Mouse (Mus musculus) kidney, embryonic 16.5 days (tissue): ENCODE data around the gene Tmem185b. TPM values are rescaled to one million over a fixed set of nuclear protein-coding genes. Genes with fewer than 3 reads are reported as not detected.

Experiments used
- ATAC-seq: fragments of 200-750 bp; cut with Nextera tagmentation; 2 replicates; pipeline ENCODE4 v1.8.0; 2017; ENCODE audit warnings: moderate TSS enrichment; ENCODE audit not compliant: low FRiP score, low TSS enrichment
- H3K27ac ChIP-seq: fragments of 300-500 bp; sonication (generic); 2 replicates; pipeline ENCODE4 v1.5.1; 2014; ENCODE audit warnings: low read length
- H3K27me3 ChIP-seq: fragments of 300-500 bp; sonication (generic); 2 replicates; pipeline ENCODE4 v1.6.1; 2014; ENCODE audit warnings: low read length, control low read depth, mixed read lengths; ENCODE audit not compliant: insufficient read depth
- H3K36me3 ChIP-seq: fragments of 300-500 bp; sonication (generic); 2 replicates; pipeline ENCODE4 v1.6.1; 2014; ENCODE audit warnings: low read length, control low read depth, mixed read lengths; ENCODE audit not compliant: insufficient read depth
- H3K4me1 ChIP-seq: fragments of 300-500 bp; sonication (generic); 2 replicates; pipeline ENCODE4 v1.6.1; 2014; ENCODE audit warnings: low read length, control low read depth, mixed read lengths; ENCODE audit not compliant: insufficient read depth
- H3K4me2 ChIP-seq: fragments of 300-500 bp; sonication (generic); replicated peaks from 2 replicates; pipeline ENCODE4 v1.6.1; 2014; ENCODE audit warnings: low read depth, low read length
- H3K4me3 ChIP-seq: fragments of 300-500 bp; sonication (generic); 2 replicates; pipeline ENCODE4 v1.5.1; 2014; ENCODE audit warnings: mild to moderate bottlenecking, low read length
- H3K9ac ChIP-seq: fragments of 300-500 bp; sonication (generic); replicated peaks from 2 replicates; pipeline ENCODE4 v1.6.1; 2014; ENCODE audit warnings: low read length
- H3K9me3 ChIP-seq: fragments of 300-500 bp; sonication (generic); 2 replicates; pipeline ENCODE4 v1.6.1; 2016; ENCODE audit warnings: low read length, control low read depth
- WGBS: fragments of 180-500 bp; shearing (Covaris S2); extraction: QIAGEN DNeasy Blood & Tissue Kit; methylation state at CpG from one replicate; pipeline ENCODE4 v1.1.7; 2014; 5-methylcytosine and 5-hydroxymethylcytosine counted together
- polyA plus RNA-seq: library from polyadenylated mRNA; unstranded; fragments of >200 nt; fragmentation: Nextera tagmentation; extraction: Ambion mirVana; gene quantifications from 2 replicates; pipeline ENCODE4 v1.2.1, GENCODE M21; 2015

The Tmem185b gene
- polyA plus RNA-seq, 1 experiment from 2014 or later, result 32.9 TPM

GRCm38 (mm10) chr1:119518060-119518459, 7.9 kb upstream of the Tmem185b start:
- H3K36me3 ChIP-seq, result no peaks in the 10 kb centered on the region
- no peak for ATAC-seq
- no peak overlapping the region for H3K9ac ChIP-seq
- WGBS, result 74% methylated on average over 7 of the region's 7 CpGs
- no peaks in the 10 kb centered on the region for H3K27me3 ChIP-seq
- H3K27ac ChIP-seq, result no peak overlapping the region
- H3K4me1 ChIP-seq, result no peaks in the 10 kb centered on the region
- H3K4me3 ChIP-seq, result no peak overlapping the region
- no peaks in the 10 kb centered on the region for H3K9me3 ChIP-seq
- no peak overlapping the region for H3K4me2 ChIP-seq

- Histone ChIP-seq H3K36me3 (no peaks in the 10 kb centered on the region), H3K27me3 (no peaks in the 10 kb centered on the region), H3K27ac (no peak overlapping the region), H3K4me2 (no peak overlapping the region), H3K9me3 (no peaks in the 10 kb centered on the region), H3K9ac (no peak overlapping the region), H3K4me1 (no peaks in the 10 kb centered on the region), H3K4me3 (no peak overlapping the region)
- ATAC-seq, result no peak
Measured at GRCm38 (mm10) chr1:119518786-119519185, 7.2 kb upstream of the Tmem185b start.

GRCm38 (mm10) chr1:119519286-119519685, 6.7 kb upstream of the Tmem185b start:
- Histone ChIP-seq H3K27me3 (no peaks in the 10 kb centered on the region), H3K27ac (no peak overlapping the region), H3K4me3 (no peak overlapping the region), H3K9me3 (no peaks in the 10 kb centered on the region), H3K9ac (no peak overlapping the region), H3K36me3 (no peaks in the 10 kb centered on the region), H3K4me1 (no peaks in the 10 kb centered on the region), H3K4me2 (no peak overlapping the region)
- no peak for ATAC-seq
- 72% methylated on average over 6 of the region's 6 CpGs for WGBS

- no peaks in the 10 kb centered on the region for H3K9me3 ChIP-seq
- no peak overlapping the region for H3K4me2 ChIP-seq
- H3K27ac ChIP-seq, result no peak overlapping the region
- H3K4me3 ChIP-seq, result no peak overlapping the region
- no peak for ATAC-seq
- H3K9ac ChIP-seq, result no peak overlapping the region
- H3K4me1 ChIP-seq, result peaks cover 11% of the 10 kb centered on the region
- H3K27me3 ChIP-seq, result no peaks in the 10 kb centered on the region
- WGBS, result 36% methylated on average over 2 of the region's 2 CpGs
- H3K36me3 ChIP-seq, result no peaks in the 10 kb centered on the region
Measured at GRCm38 (mm10) chr1:119521029-119521428, 4.9 kb upstream of the Tmem185b start.

- Histone ChIP-seq H3K27ac (no peak overlapping the region), H3K4me3 (no peak overlapping the region), H3K9me3 (peaks cover 2% of the 10 kb centered on the region), H3K4me2 (no peak overlapping the region), H3K9ac (no peak overlapping the region), H3K27me3 (no peaks in the 10 kb centered on the region), H3K36me3 (peaks cover 1% of the 10 kb centered on the region), H3K4me1 (peaks cover 16% of the 10 kb centered on the region)
- 78% methylated on average over 7 of the region's 7 CpGs for WGBS
- no peak for ATAC-seq
Measured at GRCm38 (mm10) chr1:119521681-119522080, 4.3 kb upstream of the Tmem185b start.

- Histone ChIP-seq H3K27me3 (no peaks in the 10 kb centered on the region), H3K4me3 (no peak overlapping the region), H3K36me3 (peaks cover 12% of the 10 kb centered on the region), H3K27ac (peak overlapping the region; percentile 43; the same call in 1 of the 2 replicates), H3K9ac (no peak overlapping the region), H3K4me2 (no peak overlapping the region), H3K4me1 (peaks cover 21% of the 10 kb centered on the region), H3K9me3 (peaks cover 12% of the 10 kb centered on the region)
- WGBS, result 80% methylated on average over 4 of the region's 4 CpGs
- ATAC-seq, result peak; percentile 20; the same call in 1 of the 2 replicates
Measured at GRCm38 (mm10) chr1:119522726-119523125, 3.2 kb upstream of the Tmem185b start.

GRCm38 (mm10) chr1:119523369-119523768, 2.6 kb upstream of the Tmem185b start:
- H3K4me2 ChIP-seq, result no peak overlapping the region
- no peak overlapping the region for H3K4me3 ChIP-seq
- no peak overlapping the region for H3K9ac ChIP-seq
- peaks cover 21% of the 10 kb centered on the region for H3K4me1 ChIP-seq
- 80% methylated on average over 7 of the region's 7 CpGs for WGBS
- H3K9me3 ChIP-seq, result peaks cover 14% of the 10 kb centered on the region
- H3K27me3 ChIP-seq, result no peaks in the 10 kb centered on the region
- peak overlapping the region; percentile 49 for H3K27ac ChIP-seq
- no peak for ATAC-seq
- H3K36me3 ChIP-seq, result peaks cover 16% of the 10 kb centered on the region

GRCm38 (mm10) chr1:119523826-119524225, 2.1 kb upstream of the Tmem185b start:
- no peak for ATAC-seq
- Histone ChIP-seq H3K4me1 (peaks cover 21% of the 10 kb centered on the region), H3K4me3 (no peak overlapping the region), H3K9ac (no peak overlapping the region), H3K9me3 (peaks cover 18% of the 10 kb centered on the region), H3K27me3 (no peaks in the 10 kb centered on the region), H3K36me3 (peaks cover 20% of the 10 kb centered on the region), H3K4me2 (no peak overlapping the region), H3K27ac (peak overlapping the region; percentile 49)
- WGBS, result 81% methylated on average over 7 of the region's 7 CpGs

GRCm38 (mm10) chr1:119525004-119525444, 936 bp upstream of the Tmem185b start:
- peak overlapping the region; percentile 29 for H3K27ac ChIP-seq
- ATAC-seq, result no peak
- H3K27me3 ChIP-seq, result no peaks in the 10 kb centered on the region
- WGBS, result 13% methylated on average over 5 of the region's 5 CpGs
- peak overlapping the region; percentile 84 for H3K9ac ChIP-seq
- H3K4me1 ChIP-seq, result peaks cover 21% of the 10 kb centered on the region
- peaks cover 25% of the 10 kb centered on the region for H3K9me3 ChIP-seq
- H3K4me3 ChIP-seq, result peak overlapping the region; percentile 71
- peaks cover 29% of the 10 kb centered on the region for H3K36me3 ChIP-seq
- peak overlapping the region; percentile 87 for H3K4me2 ChIP-seq

- peaks cover 25% of the 10 kb centered on the region for H3K9me3 ChIP-seq
- no peak overlapping the region for H3K4me3 ChIP-seq
- H3K4me1 ChIP-seq, result peaks cover 10% of the 10 kb centered on the region
- WGBS, result 85% methylated on average over 13 of the region's 13 CpGs
- no peak overlapping the region for H3K4me2 ChIP-seq
- ATAC-seq, result no peak
- H3K9ac ChIP-seq, result no peak overlapping the region
- H3K27ac ChIP-seq, result no peak overlapping the region
- H3K27me3 ChIP-seq, result no peaks in the 10 kb centered on the region
- peaks cover 29% of the 10 kb centered on the region for H3K36me3 ChIP-seq
Measured at GRCm38 (mm10) chr1:119530941-119531340, 5.0 kb downstream of the Tmem185b start.
